Mouse (Mus musculus) embryo, embryonic 11 days (tissue): ENCODE results near the gene Gm10024.
"Not testable (repeated sequence)": the region's sequence is repeated elsewhere in the genome, so short reads cannot be mapped to it uniquely, and the experiment has no call there.

Experiments used
- DNase-seq: peaks from one replicate; pipeline ENCODE4 v3.0.0-alpha.2; 2015

Gm10024 gene

DNA sequence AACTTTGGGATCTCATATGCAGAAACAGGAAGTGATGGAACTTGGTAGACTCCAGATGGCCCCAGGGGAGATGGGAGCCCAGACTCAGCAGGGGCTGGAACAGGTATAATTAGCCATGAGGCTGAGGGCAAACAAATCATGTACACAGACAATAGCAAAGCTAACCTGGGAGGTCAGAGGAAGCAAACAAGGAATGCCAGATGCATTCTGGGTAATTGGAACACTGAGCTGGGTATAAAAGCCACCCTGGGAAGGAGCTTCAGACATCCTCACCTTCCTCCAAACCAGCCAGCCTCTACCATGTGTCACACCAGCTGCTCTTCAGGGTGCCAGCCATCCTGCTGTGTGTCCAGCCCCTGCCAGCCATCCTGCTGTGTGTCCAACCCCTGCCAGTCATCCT lies at the start of gene Gm10024:
TSS of gene Gm10024 (plus strand) at position 301 of the 400 bp plus-strand sequence.
- DNase-seq = not testable (repeated sequence)

DNA sequence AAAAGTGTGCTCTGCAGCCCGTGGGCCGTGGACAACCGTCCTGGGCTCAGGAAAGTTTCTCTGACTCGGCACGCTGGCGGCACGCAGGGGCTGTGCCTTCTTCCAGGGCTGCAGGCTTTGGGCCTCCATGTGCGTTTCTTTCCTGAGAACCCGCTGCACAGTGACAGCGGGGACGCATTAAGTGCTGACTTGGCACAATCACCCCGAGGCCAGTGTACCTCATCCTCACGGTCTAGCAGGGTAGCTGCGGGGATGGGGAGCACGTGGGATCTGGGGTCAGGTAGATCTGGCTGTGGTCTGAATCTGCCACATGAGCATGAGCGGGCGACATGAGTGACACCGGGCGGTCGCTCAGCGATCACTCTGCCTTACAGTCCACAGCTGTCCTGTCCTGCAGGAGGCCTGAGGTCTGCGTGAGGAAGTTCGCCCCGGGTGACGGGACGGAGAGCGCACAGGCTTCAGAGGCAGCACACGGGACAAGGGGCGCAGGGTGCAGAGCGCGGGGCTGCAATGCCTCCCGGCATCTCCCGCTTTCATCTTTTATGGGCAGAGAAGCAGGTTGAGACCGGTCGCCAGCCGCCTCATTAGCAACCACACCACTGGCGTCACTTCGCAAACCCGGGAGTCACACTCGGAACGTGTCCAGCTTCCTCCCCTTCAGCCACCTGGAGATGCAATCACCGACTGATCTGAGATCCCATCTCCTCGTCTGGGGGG lies 47.1 kb upstream of the Gm10024 start:
- peak; percentile 16 for DNase-seq

DNA sequence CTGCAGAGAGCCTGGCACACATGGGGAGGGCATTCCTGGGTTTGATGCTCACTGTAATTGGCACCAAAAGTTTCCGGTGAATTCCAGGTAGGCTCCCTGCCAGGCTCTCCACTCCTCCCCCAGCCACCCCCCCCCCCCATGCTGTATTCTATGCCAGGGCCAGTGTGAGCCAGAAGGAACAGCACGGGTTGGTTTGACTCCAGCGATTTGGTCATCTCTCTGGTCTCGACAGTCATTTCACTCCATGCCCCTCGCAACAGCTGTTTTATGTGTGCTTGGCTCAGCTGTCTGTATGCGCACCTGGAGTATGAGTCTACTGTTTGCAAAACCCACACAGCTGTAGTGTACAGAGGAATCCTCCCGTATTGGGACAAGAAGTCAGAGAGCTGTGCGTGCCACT lies 44.9 kb upstream of the Gm10024 start:
- no peak for DNase-seq

DNA sequence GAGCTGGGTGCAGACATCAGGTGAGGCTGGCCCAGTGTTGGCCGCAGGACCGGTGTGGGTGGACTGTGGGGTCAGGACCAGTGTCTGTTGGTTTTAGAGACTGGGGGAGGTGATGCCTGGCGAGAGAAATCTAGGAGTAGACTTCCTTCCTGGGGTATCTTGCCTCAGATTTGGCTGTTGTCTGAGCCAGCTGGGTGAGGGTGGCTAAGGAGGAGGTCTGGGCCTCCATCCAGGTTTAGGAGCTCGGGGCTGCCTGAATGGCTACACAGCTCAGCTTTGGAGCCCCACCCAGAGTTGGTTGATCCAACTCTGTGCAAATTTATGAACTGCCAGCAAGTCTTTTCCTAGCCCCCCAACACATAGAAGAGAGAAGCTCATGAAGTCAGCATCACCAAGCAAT lies 43.9 kb upstream of the Gm10024 start:
- no peak for DNase-seq

DNA sequence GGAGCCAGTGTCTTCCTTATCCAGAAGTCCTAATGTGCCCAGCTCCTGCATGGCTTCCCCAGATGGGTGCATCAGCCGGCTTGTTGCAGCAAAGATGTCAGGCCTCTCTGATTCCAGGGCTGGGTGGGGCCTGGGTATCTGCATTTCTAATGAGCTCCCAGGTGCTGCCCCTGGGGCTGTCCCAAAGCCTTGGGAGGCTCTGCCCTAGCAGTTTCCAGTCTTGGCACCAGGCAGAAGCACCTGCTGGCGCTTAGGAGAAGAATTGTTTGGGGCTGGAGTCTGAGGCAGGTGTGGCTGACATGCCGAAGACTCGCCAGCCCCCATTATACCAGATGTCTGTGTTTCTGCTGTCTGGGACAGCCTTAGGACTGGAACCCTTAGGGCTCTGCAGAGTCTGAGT lies 40.5 kb upstream of the Gm10024 start:
- no peak for DNase-seq

DNA sequence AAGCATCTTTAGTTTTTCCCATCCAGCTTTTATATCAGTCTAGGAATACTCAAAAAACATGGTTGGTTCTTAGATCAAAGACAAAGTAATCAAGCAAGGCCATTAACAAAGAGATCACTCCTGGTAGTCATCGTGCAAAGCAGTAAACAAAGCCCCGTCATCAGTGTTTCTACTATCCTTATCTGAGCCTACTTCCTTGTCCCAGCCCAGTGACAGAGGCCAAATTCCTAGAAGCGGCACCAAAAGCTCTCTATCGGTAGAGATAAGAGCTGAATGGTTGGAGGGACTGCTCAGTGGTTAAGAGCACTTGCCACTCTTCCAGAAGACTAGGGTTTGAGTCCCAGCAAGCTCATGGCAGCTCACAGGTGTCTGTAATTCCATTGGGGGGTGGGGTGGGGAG lies 39.7 kb upstream of the Gm10024 start:
- DNase-seq = no peak

DNA sequence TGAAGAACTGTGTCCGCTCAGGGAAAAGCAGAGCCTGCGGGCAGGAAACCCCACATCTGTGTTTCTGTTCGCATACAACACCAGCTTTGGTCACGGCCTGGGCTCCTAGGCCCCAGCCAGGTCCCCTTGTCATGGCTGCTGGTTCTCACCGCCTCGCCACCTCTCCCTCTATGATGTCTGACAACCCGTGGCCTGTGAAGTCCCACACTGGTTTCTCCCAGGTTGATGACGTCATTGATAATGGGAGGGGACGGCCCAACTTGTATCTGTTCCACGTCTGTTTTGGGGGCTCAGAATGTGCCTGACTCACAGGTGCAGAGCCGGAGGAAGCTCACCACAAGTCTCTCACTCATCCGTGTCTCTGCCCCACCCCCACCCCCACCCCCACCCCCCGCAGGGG lies 37.5 kb upstream of the Gm10024 start:
- DNase-seq = no peak

DNA sequence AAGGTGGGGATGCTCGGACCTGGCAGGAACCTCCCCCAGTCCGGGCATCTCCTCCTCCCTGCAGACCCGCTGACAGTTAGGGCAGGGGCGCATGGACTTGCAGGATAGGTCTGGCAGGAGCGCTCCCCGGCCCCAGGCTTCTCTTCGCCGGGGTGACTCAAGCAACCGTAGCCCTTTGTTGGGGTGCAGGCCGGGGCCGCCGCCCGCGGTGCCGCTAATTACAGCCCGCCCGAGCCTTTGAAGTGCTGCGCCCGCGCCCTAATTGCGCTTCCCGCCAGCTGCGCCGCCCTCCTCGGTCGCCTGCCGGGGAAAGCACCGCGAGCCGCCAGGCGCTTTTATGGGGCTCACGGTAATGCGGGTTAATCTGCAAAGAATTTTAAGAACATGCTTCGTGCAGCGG lies 33.7 kb upstream of the Gm10024 start:
- DNase-seq = peak; percentile 59

DNA sequence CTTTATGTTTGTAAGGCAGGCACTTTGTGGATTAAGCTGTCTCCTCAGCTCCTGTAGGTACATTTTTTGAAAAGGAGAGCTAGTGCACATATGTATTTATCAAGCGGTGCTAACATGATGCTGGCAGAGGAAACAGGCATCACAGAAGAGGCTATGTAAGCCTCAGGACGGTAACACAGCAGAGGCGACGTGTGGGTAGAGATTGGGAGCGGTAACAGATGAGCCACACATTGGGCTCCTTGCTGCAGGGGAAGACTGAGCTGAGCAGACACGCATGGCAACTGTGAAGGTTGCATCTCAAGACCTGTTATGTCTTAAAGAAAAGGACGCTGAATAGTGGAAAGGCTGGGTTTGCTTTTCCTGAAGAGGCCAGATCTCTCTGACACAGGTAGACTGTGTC lies 28.3 kb upstream of the Gm10024 start:
- DNase-seq = no peak

DNA sequence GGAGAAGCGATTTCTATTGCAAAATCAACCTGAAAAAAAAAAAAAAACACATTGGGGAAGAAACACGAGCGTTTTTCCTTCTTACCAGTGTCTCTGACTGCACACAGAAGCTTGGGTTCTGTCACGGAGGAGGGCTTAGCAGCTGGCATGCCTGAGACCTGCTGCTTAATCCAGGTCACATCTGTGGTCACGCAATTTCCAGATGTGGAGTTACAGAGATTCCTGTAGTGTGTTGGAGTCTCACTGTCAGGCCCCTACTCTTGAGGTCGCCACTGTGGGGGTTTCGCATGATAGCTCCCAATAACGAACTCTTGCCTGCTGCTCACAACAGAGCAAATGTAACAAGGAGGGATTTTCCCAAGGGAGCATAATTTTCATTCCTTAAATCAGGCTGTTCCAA lies 27.1 kb upstream of the Gm10024 start:
- peak; percentile 54 for DNase-seq

DNA sequence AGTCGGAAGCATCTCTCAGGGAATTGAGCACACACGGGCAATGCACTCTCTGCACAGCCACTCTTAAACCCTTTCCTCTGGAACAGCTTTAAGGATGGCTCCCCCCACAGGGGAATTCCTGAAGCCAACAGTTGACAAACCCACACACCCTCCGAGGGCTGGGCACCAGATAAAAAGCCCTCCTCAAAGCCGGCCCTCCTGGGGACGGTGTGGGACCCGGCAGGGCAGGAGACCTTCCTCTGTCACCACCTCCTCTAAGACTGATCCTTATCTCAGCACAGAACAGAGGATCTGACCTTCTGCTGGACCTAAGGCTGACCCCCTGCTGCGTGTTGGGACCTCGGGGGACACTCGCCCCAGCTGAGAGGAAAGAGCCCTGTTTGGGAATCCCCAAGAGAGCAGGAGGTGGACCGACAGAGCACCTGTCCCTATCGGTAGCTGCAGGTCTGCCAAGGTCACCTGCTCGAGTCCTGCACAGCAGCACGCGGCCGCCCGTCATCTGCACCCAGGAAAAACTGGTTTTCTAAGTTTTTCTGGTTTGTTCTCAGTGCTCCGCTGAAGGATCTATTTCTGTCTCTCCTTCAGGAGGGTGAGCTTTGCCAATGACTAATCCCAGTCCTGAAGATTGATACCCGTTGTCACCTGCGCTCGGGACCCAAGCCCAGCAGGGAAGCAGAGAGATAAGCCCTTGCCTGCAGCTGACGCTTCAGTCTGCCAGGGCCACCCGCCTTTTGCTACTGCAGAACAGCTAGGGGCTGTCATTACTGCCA lies 25.2 kb upstream of the Gm10024 start, which contains the start of gene Tspear:
TSS of gene Tspear (plus strand) at position 675 of the 770 bp plus-strand sequence.
- no peak for DNase-seq

DNA sequence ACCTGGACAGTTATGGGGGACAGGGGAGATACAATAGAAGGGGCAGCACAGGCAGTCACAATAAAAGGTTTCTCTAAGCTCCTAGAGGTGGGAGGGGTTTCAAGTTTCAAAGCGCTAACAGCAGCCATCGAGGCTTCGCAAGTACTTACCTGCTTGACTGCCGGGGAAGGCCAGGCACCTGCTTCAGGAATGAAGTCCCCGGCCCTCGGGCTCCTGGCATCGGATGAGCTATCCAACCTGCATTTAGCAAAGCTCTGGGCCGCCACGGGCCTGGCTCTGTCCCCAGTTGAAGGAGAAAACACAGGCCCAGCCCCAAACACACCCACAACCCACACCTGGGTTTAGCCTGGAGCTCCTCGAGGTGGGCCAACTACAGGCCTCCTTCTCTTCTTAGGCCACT lies 24.2 kb upstream of the Gm10024 start:
- no peak for DNase-seq

DNA sequence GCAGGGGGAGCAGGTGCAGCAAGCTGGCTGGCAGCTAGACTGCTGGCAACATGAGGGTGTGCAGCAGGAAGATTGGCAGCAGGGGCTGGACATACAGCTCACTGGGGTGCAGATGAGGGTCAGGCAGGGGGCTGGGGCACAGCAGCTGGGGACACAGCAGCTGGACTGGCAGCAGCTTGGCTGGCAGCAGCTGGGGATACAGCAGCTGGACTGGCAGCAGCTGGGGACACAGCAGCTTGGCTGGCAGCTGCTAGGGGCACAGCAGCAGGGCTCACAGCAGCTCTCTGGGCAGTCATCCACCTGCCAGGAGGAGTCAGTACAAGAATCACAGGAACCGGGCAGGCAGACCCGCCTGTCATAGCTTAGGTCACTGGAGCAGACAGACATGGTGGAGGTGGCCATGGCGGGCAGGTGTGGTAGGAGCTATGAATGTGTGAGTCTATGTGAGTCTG lies 20.9 kb upstream of the Gm10024 start, which contains the start of gene Gm19402:
TSS of gene Gm19402 (minus strand) at position 402 of the 452 bp plus-strand sequence.
- DNase-seq = not testable (repeated sequence)

DNA sequence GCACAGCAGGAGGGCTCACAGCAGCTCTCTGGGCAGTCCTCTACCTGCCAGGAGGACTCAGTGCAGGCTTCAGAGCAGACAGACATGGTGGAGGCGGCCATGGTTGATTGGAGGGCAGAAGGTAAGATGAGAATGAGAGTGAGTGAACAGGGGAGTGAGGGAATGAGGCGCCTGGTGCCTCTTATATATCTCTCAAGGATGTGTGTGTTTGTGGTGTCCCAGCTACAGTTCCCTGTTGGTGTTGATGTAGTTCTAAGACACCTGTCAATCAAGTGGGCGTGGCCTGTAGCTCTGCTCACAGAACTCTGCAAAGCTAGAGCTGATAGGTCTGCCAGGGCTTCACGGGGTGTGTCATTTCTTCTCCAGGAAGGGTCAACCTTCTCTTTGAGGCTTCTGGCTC lies 14.1 kb upstream of the Gm10024 start, which contains the start of gene Gm9508:
TSS of gene Gm9508 (minus strand) at position 101 of the 400 bp plus-strand sequence.
- no peak for DNase-seq

DNA sequence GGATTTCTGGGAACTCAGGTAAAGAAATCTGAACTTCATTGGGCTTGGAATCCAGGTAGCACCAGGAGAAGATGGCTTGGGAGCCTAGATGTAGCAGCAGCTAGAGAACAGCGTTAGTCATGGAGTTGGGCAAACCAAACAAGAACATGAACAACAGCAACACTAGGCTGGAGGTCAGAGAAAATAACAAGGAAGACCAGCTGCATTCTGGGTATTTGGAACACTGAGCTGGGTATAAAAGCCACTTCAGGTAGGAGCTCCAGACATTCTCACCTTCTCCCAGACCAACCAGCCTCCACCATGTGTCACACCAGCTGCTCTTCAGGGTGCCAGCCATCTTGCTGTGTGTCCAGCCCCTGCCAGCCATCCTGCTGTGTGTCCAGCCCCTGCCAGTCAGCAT lies 4.9 kb upstream of the Gm10024 start, which contains the start of gene Gm10272:
TSS of gene Gm10272 (plus strand) at position 301 of the 400 bp plus-strand sequence.
- no peak for DNase-seq

DNA sequence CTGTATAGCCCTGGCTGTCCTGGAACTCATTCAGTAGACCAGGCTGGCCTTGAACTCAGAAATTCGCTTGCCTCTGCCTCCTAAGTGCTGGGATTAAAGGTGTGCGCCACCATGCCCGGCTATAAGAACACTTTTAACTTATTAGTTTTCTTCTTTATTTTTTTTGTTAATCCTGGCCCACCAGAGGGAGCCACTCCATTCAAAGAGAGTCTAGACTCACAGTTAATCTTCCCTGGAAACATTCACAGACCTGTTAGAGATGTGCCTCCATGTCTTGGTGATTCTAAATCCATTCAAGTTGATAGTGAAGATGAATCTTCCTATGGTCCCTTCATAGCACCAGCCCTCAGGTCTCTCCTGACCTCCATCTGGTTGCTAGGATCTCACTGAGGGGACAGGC lies 1.4 kb upstream of the Gm10024 start:
- no peak for DNase-seq

DNA sequence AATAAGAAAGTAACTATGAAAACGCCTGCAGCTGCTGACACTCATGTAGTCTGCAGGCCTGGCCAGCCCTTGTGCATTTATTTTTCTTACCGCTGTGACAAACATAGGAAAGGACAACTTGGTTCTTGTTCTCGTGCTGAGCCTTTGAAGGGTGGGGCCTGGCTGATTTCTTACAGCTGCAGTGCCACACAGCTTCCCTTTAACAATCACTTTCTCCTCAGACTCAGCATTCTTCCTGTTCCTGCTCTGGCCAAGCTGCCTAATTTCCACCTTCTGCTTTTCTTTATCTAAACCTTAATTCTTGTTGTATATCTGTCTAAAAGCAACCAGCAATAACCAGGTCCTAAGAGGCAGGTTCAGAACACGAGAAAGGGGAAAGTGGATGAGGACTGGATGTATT lies 2.5 kb downstream of the Gm10024 start:
- no peak for DNase-seq

DNA sequence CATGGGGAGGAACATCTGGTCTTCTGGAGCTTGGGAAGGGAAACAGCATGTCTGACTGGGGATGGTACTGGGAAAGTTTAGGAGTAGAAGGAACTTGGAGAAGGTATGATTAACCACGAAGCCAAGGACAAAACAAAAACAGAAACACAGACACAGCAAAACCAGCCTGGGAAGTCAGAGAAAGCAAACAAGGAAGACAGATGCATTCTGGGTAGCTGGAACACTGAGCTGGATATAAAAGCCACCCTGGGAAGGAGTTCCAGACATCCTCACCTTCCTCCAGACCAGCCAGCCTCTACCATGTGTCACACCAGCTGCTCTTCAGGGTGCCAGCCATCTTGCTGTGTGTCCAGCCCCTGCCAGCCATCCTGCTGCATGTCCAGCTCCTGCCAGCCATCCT lies 4.2 kb downstream of the Gm10024 start, which contains the start of gene Gm10142:
TSS of gene Gm10142 (plus strand) at position 301 of the 400 bp plus-strand sequence.
- no peak for DNase-seq

DNA sequence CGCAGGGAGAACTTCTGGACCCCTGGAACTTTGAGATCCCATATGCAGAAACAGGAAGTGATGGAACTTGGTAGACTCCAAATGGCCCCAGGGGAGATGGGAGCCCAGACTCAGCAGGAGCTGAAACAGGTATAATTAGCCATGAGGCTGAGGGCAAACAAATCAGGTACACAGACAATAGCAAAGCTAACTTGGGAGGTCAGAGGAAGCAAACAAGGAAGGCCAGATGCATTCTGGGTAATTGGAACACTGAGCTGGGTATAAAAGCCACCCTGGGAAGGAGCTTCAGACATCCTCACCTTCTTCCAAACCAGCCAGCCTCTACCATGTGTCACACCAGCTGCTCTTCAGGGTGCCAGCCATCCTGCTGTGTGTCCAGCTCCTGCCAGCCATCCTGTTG lies 9.0 kb downstream of the Gm10024 start, which contains the start of gene Krtap12-1:
TSS of gene Krtap12-1 (plus strand) at position 301 of the 400 bp plus-strand sequence.
- not testable (repeated sequence) for DNase-seq

DNA sequence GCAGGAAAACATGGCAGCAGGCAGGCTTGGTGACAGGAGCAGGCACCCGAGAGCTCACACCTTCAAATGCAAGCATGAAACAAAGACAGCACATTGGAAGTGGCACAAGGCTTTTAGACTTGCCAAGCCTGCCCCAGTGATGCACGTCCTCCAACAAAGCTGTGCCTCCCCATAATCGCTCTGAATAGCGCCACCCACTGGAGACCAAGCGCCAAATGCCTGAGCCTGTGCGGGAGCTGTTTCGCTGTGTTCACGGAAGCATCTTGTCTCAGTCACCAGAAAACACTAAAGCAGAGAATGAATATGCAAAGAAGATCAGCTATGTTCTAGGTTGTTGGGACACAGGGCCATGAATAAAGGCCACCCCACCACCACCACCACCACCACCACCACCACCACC lies 13.6 kb downstream of the Gm10024 start:
- no peak for DNase-seq

DNA sequence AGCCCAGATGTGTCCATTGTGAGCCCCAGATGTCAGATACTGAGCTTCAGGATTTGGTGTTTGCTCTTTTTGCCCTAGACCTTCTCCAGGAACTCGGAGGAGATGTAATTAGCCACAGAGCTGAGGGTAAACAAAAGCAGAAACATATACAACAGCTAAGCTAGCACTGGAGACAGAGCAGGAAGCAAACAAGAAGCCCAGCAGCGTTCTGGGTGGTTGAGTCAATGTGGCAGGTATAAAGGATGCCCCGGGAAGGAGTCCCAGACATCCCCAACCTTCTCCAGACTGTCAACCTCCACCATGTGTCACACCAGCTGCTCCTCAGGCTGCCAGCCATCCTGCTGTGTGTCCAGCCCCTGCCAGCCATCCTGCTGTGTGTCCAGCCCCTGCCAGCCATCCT lies 14.9 kb downstream of the Gm10024 start, which contains the start of gene Gm10100:
TSS of gene Gm10100 (plus strand) at position 301 of the 400 bp plus-strand sequence.
- DNase-seq = no peak

DNA sequence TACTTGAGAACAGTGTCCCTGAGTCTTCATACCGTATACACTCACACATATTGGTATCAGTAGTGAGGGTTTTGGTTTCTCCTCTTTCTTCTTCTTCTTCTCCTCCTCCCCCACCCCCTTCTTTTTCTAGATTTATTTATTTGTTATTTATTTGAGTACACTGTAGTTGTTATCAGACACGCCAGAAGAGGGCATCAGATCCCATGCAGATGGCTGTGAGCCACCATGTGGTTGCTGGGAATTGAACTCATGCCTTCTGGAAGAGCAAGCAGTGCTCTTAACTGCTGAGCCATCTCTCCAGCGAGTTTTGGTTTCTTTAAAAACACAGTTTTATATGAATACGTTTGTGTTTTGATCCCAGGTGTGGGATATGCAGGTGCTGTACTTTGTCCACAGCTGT lies 17.0 kb downstream of the Gm10024 start:
- DNase-seq = no peak

DNA sequence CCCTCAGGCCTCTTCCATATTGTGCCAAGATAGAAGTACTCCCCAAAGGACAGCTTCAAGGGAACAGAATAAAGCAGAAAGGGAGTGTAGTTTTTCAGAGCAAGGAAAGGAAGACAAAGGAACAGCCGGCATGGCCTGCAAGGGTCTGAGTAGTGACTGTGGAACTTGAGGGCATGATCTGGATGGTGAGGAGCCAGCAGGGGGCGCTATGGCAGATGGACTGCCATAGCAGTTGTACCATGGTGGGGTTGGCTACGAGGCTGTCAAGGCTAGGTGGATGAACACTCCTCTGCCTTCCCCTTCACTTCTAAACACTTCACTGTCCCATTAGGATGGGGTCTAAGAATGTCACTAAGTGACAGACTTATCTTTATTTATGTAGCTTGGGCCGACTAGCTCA lies 18.0 kb downstream of the Gm10024 start:
- DNase-seq = peak; percentile 22

DNA sequence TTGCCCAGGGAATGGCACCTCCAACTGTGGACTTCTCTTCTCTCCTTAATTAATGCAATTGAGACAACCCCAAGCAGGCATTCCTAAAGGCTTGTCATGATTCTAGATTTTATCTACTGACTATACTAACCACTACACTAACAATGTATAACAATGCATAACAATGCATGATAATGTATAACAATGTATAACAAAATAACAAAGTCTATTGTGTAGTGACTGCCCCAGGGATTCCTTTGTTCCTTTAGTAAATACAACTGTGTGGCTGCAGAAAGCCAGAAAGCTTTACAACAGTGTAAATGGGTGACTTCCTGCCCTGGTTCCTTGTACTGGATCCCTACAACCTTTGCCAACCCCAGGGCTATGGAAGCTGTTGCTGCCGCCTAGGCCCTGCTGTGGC lies 24.7 kb downstream of the Gm10024 start:
- DNase-seq = no peak
